In the genomic region with DNA sequence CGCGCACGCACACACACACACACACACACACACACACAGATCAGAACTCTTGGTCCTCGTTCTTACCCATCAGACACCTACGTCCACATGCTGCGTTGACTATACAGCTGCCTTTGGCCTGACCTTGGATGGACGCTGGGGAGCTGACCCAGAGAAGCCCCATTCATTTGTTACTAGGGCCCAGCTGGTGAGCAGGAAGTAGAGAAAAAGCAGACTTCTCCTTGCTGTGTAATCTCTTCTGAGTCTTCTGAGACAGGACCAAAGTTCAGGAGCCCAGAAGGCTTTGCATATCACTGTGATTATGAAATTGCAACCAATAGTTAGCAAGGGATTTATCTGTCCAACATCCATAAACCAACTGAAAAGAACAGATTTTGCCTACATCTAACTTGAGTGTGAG, we compare ENCODE assay signal across 24 mouse cellular contexts.
A peak's percentile ranks its signal among the peaks of the same experiment; 100 is the strongest.
DNase-seq lines count a peak whose midpoint lies in the region; ATAC-seq and TF ChIP-seq lines count a peak whose summit lies in the region.
"Had no signal": no experiment of that assay in that cellular context is flagged by ENCODE, and none has a peak within 500 bp of the region (broad histone marks: within the 10 kb centered on the region; RNA-seq: fewer than 3 reads in every experiment).

No protein-coding gene starts in this region.

- 0 out of 2 replicates have a peak, but pooled peaks cover 5% of the 10 kb centered on the region for H3K4me1 ChIP-seq in kidney, embryonic 14.5 days (ENCODE audit: control insufficient read depth, insufficient read depth, low read length)
- peaks cover 4% of the 10 kb centered on the region; the same call in 1 of the 2 replicates for H3K4me1 ChIP-seq in kidney, embryonic 15.5 days
- peaks cover 3% of the 10 kb centered on the region; the same call in 1 of the 2 replicates for H3K4me1 ChIP-seq in intestine, embryonic 15.5 days (replicated peaks)
- no peaks in the 10 kb centered on the region for H3K4me1 ChIP-seq in stomach, postnatal 0 days (replicated peaks; ENCODE audit: control insufficient read depth, insufficient read depth)
- H3K4me1 ChIP-seq in forebrain, embryonic 12.5 days, result no peaks in the 10 kb centered on the region
- H3K4me1 ChIP-seq: hindbrain, embryonic 13.5 days; limb, embryonic 13.5 days had no signal

- H3K36me3 ChIP-seq in kidney, embryonic 14.5 days (ENCODE audit: control insufficient read depth, insufficient read depth, low read length), result no peaks in the 10 kb centered on the region
- H3K36me3 ChIP-seq in kidney, embryonic 15.5 days, result no peaks in the 10 kb centered on the region
- H3K36me3 ChIP-seq in intestine, embryonic 15.5 days, result no peaks in the 10 kb centered on the region
- no peaks in the 10 kb centered on the region for H3K36me3 ChIP-seq in stomach, postnatal 0 days (ENCODE audit: control insufficient read depth, insufficient read depth, low read length)
- H3K36me3 ChIP-seq in forebrain, embryonic 12.5 days (replicated peaks), result no peaks in the 10 kb centered on the region
- H3K36me3 ChIP-seq: hindbrain, embryonic 13.5 days; limb, embryonic 13.5 days had no signal

- no peak for TF ChIP-seq EP300 in stomach, postnatal 0 days (optimal IDR thresholded peaks at IDR 0.05)

- H3K4me2 ChIP-seq in kidney, embryonic 14.5 days (replicated peaks; ENCODE audit: low read depth, low read length), result no peak overlapping the region
- no peak overlapping the region for H3K4me2 ChIP-seq in kidney, embryonic 15.5 days
- H3K4me2 ChIP-seq in intestine, embryonic 15.5 days (replicated peaks), result peak overlapping the region; percentile 22
- no peak overlapping the region for H3K4me2 ChIP-seq in stomach, postnatal 0 days (replicated peaks; ENCODE audit: low read depth)
- no peak overlapping the region for H3K4me2 ChIP-seq in forebrain, embryonic 12.5 days
- H3K4me2 ChIP-seq: heart, embryonic 11.5 days; hindbrain, embryonic 13.5 days; limb, embryonic 13.5 days; liver, embryonic 11.5 days; midbrain, embryonic 11.5 days had no signal

- H3K9me3 ChIP-seq in kidney, embryonic 14.5 days (ENCODE audit: control insufficient read depth, low read length), result no peaks in the 10 kb centered on the region
- no peaks in the 10 kb centered on the region for H3K9me3 ChIP-seq in kidney, embryonic 15.5 days (replicated peaks)
- no peaks in the 10 kb centered on the region for H3K9me3 ChIP-seq in intestine, embryonic 15.5 days
- H3K9me3 ChIP-seq in stomach, postnatal 0 days (ENCODE audit: control insufficient read depth, low read length), result no peaks in the 10 kb centered on the region
- H3K9me3 ChIP-seq in forebrain, embryonic 12.5 days, result no peaks in the 10 kb centered on the region
- H3K9me3 ChIP-seq: hindbrain, embryonic 13.5 days; limb, embryonic 13.5 days had no signal

- ATAC-seq in kidney, embryonic 14.5 days (ENCODE audit: low FRiP score, low TSS enrichment), result 0 out of 2 replicates have a peak, but pooled peaks have one; percentile 21
- no peak for ATAC-seq in kidney, embryonic 15.5 days (replicated peaks; ENCODE audit: low FRiP score)
- peak; percentile 89 for ATAC-seq in intestine, embryonic 15.5 days
- peak; percentile 87 for ATAC-seq in stomach, postnatal 0 days (ENCODE audit: low FRiP score, low TSS enrichment)
- no peak for ATAC-seq in forebrain, embryonic 12.5 days (ENCODE audit: low FRiP score)
- ATAC-seq: CD4-positive, CD25-positive, alpha-beta regulatory T cell, adult 4 months; forebrain, embryonic 14.5 days; liver, postnatal 0 days; midbrain, embryonic 16.5 days had no signal

- no peak overlapping the region for H3K27ac ChIP-seq in kidney, embryonic 14.5 days (ENCODE audit: low read depth, low read length)
- H3K27ac ChIP-seq in kidney, embryonic 15.5 days, result no peak overlapping the region
- H3K27ac ChIP-seq in intestine, embryonic 15.5 days, result peak overlapping the region; percentile 88
- H3K27ac ChIP-seq in stomach, postnatal 0 days (replicated peaks), result no peak overlapping the region; the same call in 1 of the 2 replicates
- no peak overlapping the region for H3K27ac ChIP-seq in forebrain, embryonic 12.5 days
- H3K27ac ChIP-seq: hindbrain, embryonic 13.5 days; limb, embryonic 13.5 days had no signal

- WGBS in kidney, embryonic 14.5 days, result 62% methylated on average over 7 of the region's 7 CpGs
- WGBS in kidney, embryonic 15.5 days, result 58% methylated on average over 7 of the region's 7 CpGs
- WGBS in intestine, embryonic 15.5 days, result 53% methylated on average over 7 of the region's 7 CpGs
- WGBS in stomach, postnatal 0 days, result 59% methylated on average over 7 of the region's 7 CpGs
- WGBS in forebrain, embryonic 12.5 days, result 89% methylated on average over 7 of the region's 7 CpGs

- H3K9ac ChIP-seq in kidney, embryonic 14.5 days (ENCODE audit: low read depth, low read length), result no peak overlapping the region
- no peak overlapping the region for H3K9ac ChIP-seq in kidney, embryonic 15.5 days
- H3K9ac ChIP-seq in intestine, embryonic 15.5 days, result no peak overlapping the region
- H3K9ac ChIP-seq in stomach, postnatal 0 days (ENCODE audit: low read length), result no peak overlapping the region
- H3K9ac ChIP-seq in forebrain, embryonic 12.5 days, result no peak overlapping the region
- H3K9ac ChIP-seq: hindbrain, embryonic 13.5 days; limb, embryonic 13.5 days; liver, postnatal 0 days had no signal

- no peak overlapping the region for H3K4me3 ChIP-seq in kidney, embryonic 14.5 days (ENCODE audit: low read length)
- H3K4me3 ChIP-seq in kidney, embryonic 15.5 days (replicated peaks), result no peak overlapping the region
- no peak overlapping the region for H3K4me3 ChIP-seq in intestine, embryonic 15.5 days (replicated peaks)
- no peak overlapping the region for H3K4me3 ChIP-seq in stomach, postnatal 0 days (ENCODE audit: low read depth, low read length)
- H3K4me3 ChIP-seq in forebrain, embryonic 12.5 days (replicated peaks), result no peak overlapping the region
- H3K4me3 ChIP-seq: hindbrain, embryonic 13.5 days; limb, embryonic 13.5 days had no signal

- peak; percentile 27 for DNase-seq in kidney, postnatal 36 days
- DNase-seq in stomach, postnatal 0 days (ENCODE audit: low spot score), result no peak
- no peak for DNase-seq in heart, adult 8-10 months (ENCODE audit: low spot score)
- DNase-seq: adrenal gland, postnatal 36 days; cerebellum, adult 18-20 months; cerebellum, postnatal 10 days; gastrocnemius, postnatal 25 days; heart, adult 11 months; heart, postnatal 4 days; liver, postnatal 0 days; lung, postnatal 36 days; right cerebral cortex, postnatal 25 days had no signal

- TF ChIP-seq CTCF in stomach, postnatal 0 days (IDR thresholded peaks at IDR 0.05; ENCODE audit: low read depth), result no peak

- no peaks in the 10 kb centered on the region for H3K27me3 ChIP-seq in kidney, embryonic 14.5 days (ENCODE audit: control insufficient read depth, insufficient read depth, low read length)
- no peaks in the 10 kb centered on the region for H3K27me3 ChIP-seq in kidney, embryonic 15.5 days
- no peaks in the 10 kb centered on the region for H3K27me3 ChIP-seq in intestine, embryonic 15.5 days (replicated peaks)
- H3K27me3 ChIP-seq in stomach, postnatal 0 days (ENCODE audit: control insufficient read depth, insufficient read depth, low read length), result no peaks in the 10 kb centered on the region
- no peaks in the 10 kb centered on the region for H3K27me3 ChIP-seq in forebrain, embryonic 12.5 days
- H3K27me3 ChIP-seq: hindbrain, embryonic 13.5 days; limb, embryonic 13.5 days had no signal

Comparison
In these comparisons a context has a peak if more than half of its experiments do, and no peak if none do; other contexts are left out.
1. ATAC-seq: peak in kidney, embryonic 14.5 days (single experiment), intestine, embryonic 15.5 days (single experiment) and stomach, postnatal 0 days (single experiment); none in kidney, embryonic 15.5 days (single experiment) and forebrain, embryonic 12.5 days (single experiment).
2. DNase-seq: peak in kidney, postnatal 36 days (2 of 2); none in stomach, postnatal 0 days (single experiment) and heart, adult 8-10 months (single experiment).